Mouse (Mus musculus) heart, postnatal 0 days (tissue): ENCODE measurements around the gene Ap3m1. TPM values are rescaled to one million over a fixed set of nuclear protein-coding genes. Genes with fewer than 3 reads are reported as not detected.

ENCODE experiments used
- ATAC-seq: fragments of 200-750 bp; cut with Nextera tagmentation; 2 replicates; pipeline ENCODE4 v1.8.0; 2017; ENCODE audit warnings: low read depth, moderate number of reproducible peaks, moderate library complexity; ENCODE audit not compliant: insufficient read depth
- DNase-seq: peaks from one replicate; pipeline ENCODE4 v3.0.0-alpha.2; 2016; ENCODE audit warnings: low spot score
- H3K27ac ChIP-seq: fragments of 300-500 bp; sonication (generic); 2 replicates; pipeline ENCODE4 v1.5.1; 2014; ENCODE audit warnings: low read depth, mild to moderate bottlenecking
- H3K27me3 ChIP-seq: fragments of 300-500 bp; sonication (generic); 2 replicates; pipeline ENCODE4 v1.6.1; 2014; ENCODE audit warnings: low read length, mixed read lengths; ENCODE audit not compliant: control insufficient read depth, insufficient read depth
- H3K36me3 ChIP-seq: fragments of 300-500 bp; sonication (generic); replicated peaks from 2 replicates; pipeline ENCODE4 v1.6.1; 2014; ENCODE audit warnings: low read length, mixed read lengths; ENCODE audit not compliant: control insufficient read depth, insufficient read depth
- H3K4me1 ChIP-seq: fragments of 300-500 bp; sonication (generic); 2 replicates; pipeline ENCODE4 v1.6.1; 2014; ENCODE audit warnings: antibody characterized with exemption; ENCODE audit not compliant: control insufficient read depth, insufficient read depth
- H3K4me2 ChIP-seq: fragments of 300-500 bp; sonication (generic); 2 replicates; pipeline ENCODE4 v1.6.1; 2014; ENCODE audit warnings: low read depth, mild to moderate bottlenecking, low read length, moderate library complexity
- H3K4me3 ChIP-seq: fragments of 300-500 bp; sonication (generic); 2 replicates; pipeline ENCODE4 v1.5.1; 2014; ENCODE audit warnings: low read depth, low read length
- H3K9ac ChIP-seq: fragments of 300-500 bp; sonication (generic); replicated peaks from 2 replicates; pipeline ENCODE4 v1.6.1; 2014; ENCODE audit warnings: low read depth, low read length, mixed read lengths
- H3K9me3 ChIP-seq: fragments of 300-500 bp; sonication (generic); replicated peaks from 2 replicates; pipeline ENCODE4 v1.6.1; 2016; ENCODE audit warnings: low read length; ENCODE audit not compliant: control insufficient read depth
- CTCF ChIP-seq: IDR thresholded peaks from 2 replicates; pipeline ENCODE4 v1.5.1; 2016; ENCODE audit warnings: antibody characterized with exemption, control low read depth, low read depth
- EP300 ChIP-seq: IDR thresholded peaks from 2 replicates; pipeline ENCODE4 v1.6.1; 2016; ENCODE audit warnings: antibody characterized with exemption, low read depth
- WGBS: fragments of 180-500 bp; shearing (Covaris S2); extraction: QIAGEN DNeasy Blood & Tissue Kit; methylation state at CpG from one replicate; pipeline ENCODE4 v1.1.7; 2014; 5-methylcytosine and 5-hydroxymethylcytosine counted together
- polyA plus RNA-seq: library from polyadenylated mRNA; unstranded; fragments of >200 nt; fragmentation: Nextera tagmentation; extraction: Ambion mirVana; gene quantifications from 2 replicates; pipeline ENCODE4 v1.2.1, GENCODE M21; 2015
- total RNA-seq: library from RNA; depleted of rRNA; stranded (reverse); fragments of >200 nt; gene quantifications from 2 replicates; pipeline ENCODE4 v1.2.3, GENCODE M21; 2014; ENCODE audit warnings: low replicate concordance

Gene Ap3m1
- total and polyA plus RNA-seq, 2 experiments from 2014 or later: 43.6 to 63.7 TPM

GRCm38 (mm10) chr14:21039077-21039476 lies 13.2 kb downstream of the Ap3m1 start:
- no peaks in the 10 kb centered on the region for H3K27me3 ChIP-seq
- H3K9me3 ChIP-seq: no peaks in the 10 kb centered on the region
- ATAC-seq (no peak), DNase-seq (no peak)
- WGBS: 52% methylated on average over 12 of the region's 12 CpGs
- no peak overlapping the region for H3K4me2 ChIP-seq
- H3K4me3 ChIP-seq: no peak overlapping the region
- H3K9ac ChIP-seq: no peak overlapping the region
- H3K27ac ChIP-seq: no peak overlapping the region
- H3K4me1 ChIP-seq: no peaks in the 10 kb centered on the region
- peaks cover 52% of the 10 kb centered on the region for H3K36me3 ChIP-seq
- TF ChIP-seq CTCF (no peak), EP300 (no peak)

- Histone ChIP-seq H3K4me2 (no peak overlapping the region), H3K36me3 (peaks cover 85% of the 10 kb centered on the region), H3K27ac (no peak overlapping the region), H3K9me3 (no peaks in the 10 kb centered on the region), H3K9ac (no peak overlapping the region), H3K27me3 (no peaks in the 10 kb centered on the region), H3K4me3 (no peak overlapping the region), H3K4me1 (no peaks in the 10 kb centered on the region)
- ATAC-seq: no peak
- 84% methylated on average over 3 of the region's 3 CpGs for WGBS
- DNase-seq: no peak
- TF ChIP-seq CTCF (no peak), EP300 (no peak)
Measured at GRCm38 (mm10) chr14:21034791-21035190, 17.5 kb downstream of the Ap3m1 start.

- Histone ChIP-seq H3K4me1 (no peaks in the 10 kb centered on the region), H3K36me3 (peaks cover 85% of the 10 kb centered on the region), H3K9ac (no peak overlapping the region), H3K9me3 (no peaks in the 10 kb centered on the region), H3K27ac (no peak overlapping the region), H3K4me3 (no peak overlapping the region), H3K27me3 (no peaks in the 10 kb centered on the region), H3K4me2 (no peak overlapping the region)
- WGBS: 84% methylated on average over 4 of the region's 4 CpGs
- ATAC-seq (no peak), DNase-seq (no peak)
- TF ChIP-seq EP300: no peak
- TF ChIP-seq CTCF: no peak
Measured at GRCm38 (mm10) chr14:21034271-21034670, 18.0 kb downstream of the Ap3m1 start.

- no peaks in the 10 kb centered on the region for H3K27me3 ChIP-seq
- no peak overlapping the region for H3K9ac ChIP-seq
- H3K36me3 ChIP-seq: peaks cover 88% of the 10 kb centered on the region
- no peak overlapping the region for H3K4me3 ChIP-seq
- TF ChIP-seq EP300 (peak; percentile 66; the same call in 1 of the 2 replicates), CTCF (no peak)
- DNase-seq (peak; percentile 88), ATAC-seq (peak; percentile 92)
- H3K9me3 ChIP-seq: no peaks in the 10 kb centered on the region
- WGBS: 57% methylated on average over 6 of the region's 6 CpGs
- H3K27ac ChIP-seq: peak overlapping the region; percentile 75
- H3K4me1 ChIP-seq: no peaks in the 10 kb centered on the region
- H3K4me2 ChIP-seq: no peak overlapping the region
Measured at GRCm38 (mm10) chr14:21031783-21032511, 20.4 kb downstream of the Ap3m1 start.

GRCm38 (mm10) chr14:21029025-21029659 lies 23.2 kb downstream of the Ap3m1 start:
- Histone ChIP-seq H3K9me3 (no peaks in the 10 kb centered on the region), H3K9ac (no peak overlapping the region), H3K27ac (no peak overlapping the region), H3K36me3 (peaks cover 97% of the 10 kb centered on the region), H3K4me1 (no peaks in the 10 kb centered on the region), H3K27me3 (no peaks in the 10 kb centered on the region), H3K4me2 (no peak overlapping the region), H3K4me3 (no peak overlapping the region)
- no peak for DNase-seq
- no peak for TF ChIP-seq EP300
- no peak for TF ChIP-seq CTCF
- WGBS: 72% methylated on average over 11 of the region's 11 CpGs
- no peak for ATAC-seq
